Mouse (Mus musculus) kidney, embryonic 16.5 days (tissue): Measurements from ENCODE around the gene Sgsm3. TPM values are rescaled to one million over a fixed set of nuclear protein-coding genes. Genes with fewer than 3 reads are reported as not detected.

ENCODE experiments used
- ATAC-seq: fragments of 200-750 bp; cut with Nextera tagmentation; 2 replicates; pipeline ENCODE4 v1.8.0; 2017; ENCODE audit warnings: moderate TSS enrichment; ENCODE audit not compliant: low FRiP score, low TSS enrichment
- H3K27ac ChIP-seq: fragments of 300-500 bp; sonication (generic); 2 replicates; pipeline ENCODE4 v1.5.1; 2014; ENCODE audit warnings: low read length
- H3K27me3 ChIP-seq: fragments of 300-500 bp; sonication (generic); 2 replicates; pipeline ENCODE4 v1.6.1; 2014; ENCODE audit warnings: low read length, control low read depth, mixed read lengths; ENCODE audit not compliant: insufficient read depth
- H3K36me3 ChIP-seq: fragments of 300-500 bp; sonication (generic); 2 replicates; pipeline ENCODE4 v1.6.1; 2014; ENCODE audit warnings: low read length, control low read depth, mixed read lengths; ENCODE audit not compliant: insufficient read depth
- H3K4me1 ChIP-seq: fragments of 300-500 bp; sonication (generic); 2 replicates; pipeline ENCODE4 v1.6.1; 2014; ENCODE audit warnings: low read length, control low read depth, mixed read lengths; ENCODE audit not compliant: insufficient read depth
- H3K4me2 ChIP-seq: fragments of 300-500 bp; sonication (generic); replicated peaks from 2 replicates; pipeline ENCODE4 v1.6.1; 2014; ENCODE audit warnings: low read depth, low read length
- H3K4me3 ChIP-seq: fragments of 300-500 bp; sonication (generic); 2 replicates; pipeline ENCODE4 v1.5.1; 2014; ENCODE audit warnings: mild to moderate bottlenecking, low read length
- H3K9ac ChIP-seq: fragments of 300-500 bp; sonication (generic); replicated peaks from 2 replicates; pipeline ENCODE4 v1.6.1; 2014; ENCODE audit warnings: low read length
- H3K9me3 ChIP-seq: fragments of 300-500 bp; sonication (generic); 2 replicates; pipeline ENCODE4 v1.6.1; 2016; ENCODE audit warnings: low read length, control low read depth
- WGBS: fragments of 180-500 bp; shearing (Covaris S2); extraction: QIAGEN DNeasy Blood & Tissue Kit; methylation state at CpG from one replicate; pipeline ENCODE4 v1.1.7; 2014; 5-methylcytosine and 5-hydroxymethylcytosine counted together
- polyA plus RNA-seq: library from polyadenylated mRNA; unstranded; fragments of >200 nt; fragmentation: Nextera tagmentation; extraction: Ambion mirVana; gene quantifications from 2 replicates; pipeline ENCODE4 v1.2.1, GENCODE M21; 2015

Sgsm3 gene
- polyA plus RNA-seq, 1 experiment from 2014 or later, result 33.9 TPM

- Histone ChIP-seq H3K4me1 (peaks cover 43% of the 10 kb centered on the region), H3K4me2 (no peak overlapping the region), H3K36me3 (no peaks in the 10 kb centered on the region), H3K4me3 (no peak overlapping the region), H3K9me3 (no peaks in the 10 kb centered on the region), H3K9ac (no peak overlapping the region), H3K27ac (no peak overlapping the region), H3K27me3 (no peaks in the 10 kb centered on the region)
- WGBS, result 16% methylated on average over 9 of the region's 9 CpGs
- ATAC-seq, result no peak
Observed at GRCm38 (mm10) chr15:81032941-81033629, 55.5 kb downstream of the Sgsm3 start.

- no peaks in the 10 kb centered on the region for H3K27me3 ChIP-seq
- H3K9me3 ChIP-seq, result no peaks in the 10 kb centered on the region
- no peak for ATAC-seq
- WGBS, result 67% methylated on average over 6 of the region's 6 CpGs
- H3K36me3 ChIP-seq, result no peaks in the 10 kb centered on the region
- no peak overlapping the region for H3K4me3 ChIP-seq
- H3K4me2 ChIP-seq, result no peak overlapping the region
- peaks cover 43% of the 10 kb centered on the region for H3K4me1 ChIP-seq
- no peak overlapping the region for H3K9ac ChIP-seq
- no peak overlapping the region for H3K27ac ChIP-seq
Observed at GRCm38 (mm10) chr15:81034119-81034518, 56.6 kb downstream of the Sgsm3 start.

- ATAC-seq, result 0 out of 2 replicates have a peak, but pooled peaks have one; percentile 40
- WGBS, result 54% methylated on average over 12 of the region's 12 CpGs
- Histone ChIP-seq H3K4me1 (peaks cover 43% of the 10 kb centered on the region), H3K36me3 (no peaks in the 10 kb centered on the region), H3K9ac (no peak overlapping the region), H3K9me3 (no peaks in the 10 kb centered on the region), H3K4me3 (no peak overlapping the region), H3K27ac (peak overlapping the region; percentile 51; the same call in 1 of the 2 replicates), H3K27me3 (no peaks in the 10 kb centered on the region), H3K4me2 (no peak overlapping the region)
Observed at GRCm38 (mm10) chr15:81035417-81036162, 58.0 kb downstream of the Sgsm3 start.

GRCm38 (mm10) chr15:81038419-81038818 is 60.9 kb downstream of the Sgsm3 start:
- Histone ChIP-seq H3K4me2 (no peak overlapping the region), H3K36me3 (no peaks in the 10 kb centered on the region), H3K4me3 (no peak overlapping the region), H3K27ac (no peak overlapping the region), H3K9ac (no peak overlapping the region), H3K4me1 (peaks cover 36% of the 10 kb centered on the region), H3K9me3 (no peaks in the 10 kb centered on the region), H3K27me3 (no peaks in the 10 kb centered on the region)
- no peak for ATAC-seq
- 86% methylated on average over 5 of the region's 5 CpGs for WGBS

GRCm38 (mm10) chr15:81041767-81042166 is 64.2 kb downstream of the Sgsm3 start:
- Histone ChIP-seq H3K4me2 (no peak overlapping the region), H3K27ac (no peak overlapping the region), H3K9me3 (no peaks in the 10 kb centered on the region), H3K36me3 (no peaks in the 10 kb centered on the region), H3K27me3 (no peaks in the 10 kb centered on the region), H3K4me1 (peaks cover 22% of the 10 kb centered on the region), H3K9ac (0 out of 2 replicates have a peak overlapping the region, but pooled peaks have one; percentile 26), H3K4me3 (no peak overlapping the region)
- no peak for ATAC-seq
- WGBS, result 75% methylated on average over 4 of the region's 4 CpGs

- Histone ChIP-seq H3K4me3 (no peak overlapping the region), H3K36me3 (no peaks in the 10 kb centered on the region), H3K4me1 (peaks cover 22% of the 10 kb centered on the region), H3K27ac (no peak overlapping the region), H3K9ac (0 out of 2 replicates have a peak overlapping the region, but pooled peaks have one; percentile 10), H3K27me3 (no peaks in the 10 kb centered on the region), H3K9me3 (no peaks in the 10 kb centered on the region), H3K4me2 (no peak overlapping the region)
- peak; percentile 67; the same call in 1 of the 2 replicates for ATAC-seq
- WGBS, result 51% methylated on average over 13 of the region's 13 CpGs
Observed at GRCm38 (mm10) chr15:81042276-81042931, 64.8 kb downstream of the Sgsm3 start.

GRCm38 (mm10) chr15:81044446-81044845 is 66.9 kb downstream of the Sgsm3 start:
- Histone ChIP-seq H3K9ac (no peak overlapping the region), H3K9me3 (no peaks in the 10 kb centered on the region), H3K4me3 (no peak overlapping the region), H3K27ac (no peak overlapping the region), H3K4me2 (no peak overlapping the region), H3K27me3 (no peaks in the 10 kb centered on the region), H3K4me1 (peaks cover 22% of the 10 kb centered on the region), H3K36me3 (no peaks in the 10 kb centered on the region)
- no peak for ATAC-seq
- WGBS, result 87% methylated on average over 9 of the region's 9 CpGs

GRCm38 (mm10) chr15:81045336-81045735 is 67.8 kb downstream of the Sgsm3 start:
- no peak overlapping the region for H3K9ac ChIP-seq
- H3K27me3 ChIP-seq, result no peaks in the 10 kb centered on the region
- ATAC-seq, result no peak
- 98% methylated on average over 4 of the region's 4 CpGs for WGBS
- H3K4me2 ChIP-seq, result no peak overlapping the region
- peaks cover 28% of the 10 kb centered on the region for H3K4me1 ChIP-seq
- no peak overlapping the region for H3K27ac ChIP-seq
- H3K4me3 ChIP-seq, result no peak overlapping the region
- H3K9me3 ChIP-seq, result no peaks in the 10 kb centered on the region
- no peaks in the 10 kb centered on the region for H3K36me3 ChIP-seq

- no peak for ATAC-seq
- no peak overlapping the region for H3K9ac ChIP-seq
- H3K27me3 ChIP-seq, result no peaks in the 10 kb centered on the region
- no peak overlapping the region for H3K4me2 ChIP-seq
- no peaks in the 10 kb centered on the region for H3K36me3 ChIP-seq
- no peak overlapping the region for H3K4me3 ChIP-seq
- peaks cover 28% of the 10 kb centered on the region for H3K4me1 ChIP-seq
- H3K9me3 ChIP-seq, result no peaks in the 10 kb centered on the region
- 89% methylated on average over 7 of the region's 7 CpGs for WGBS
- no peak overlapping the region for H3K27ac ChIP-seq
Observed at GRCm38 (mm10) chr15:81046061-81046460, 68.5 kb downstream of the Sgsm3 start.
